Mouse (Mus musculus): Measurements from ENCODE around the gene Sult2b1.

Sult2b1 gene

DNA sequence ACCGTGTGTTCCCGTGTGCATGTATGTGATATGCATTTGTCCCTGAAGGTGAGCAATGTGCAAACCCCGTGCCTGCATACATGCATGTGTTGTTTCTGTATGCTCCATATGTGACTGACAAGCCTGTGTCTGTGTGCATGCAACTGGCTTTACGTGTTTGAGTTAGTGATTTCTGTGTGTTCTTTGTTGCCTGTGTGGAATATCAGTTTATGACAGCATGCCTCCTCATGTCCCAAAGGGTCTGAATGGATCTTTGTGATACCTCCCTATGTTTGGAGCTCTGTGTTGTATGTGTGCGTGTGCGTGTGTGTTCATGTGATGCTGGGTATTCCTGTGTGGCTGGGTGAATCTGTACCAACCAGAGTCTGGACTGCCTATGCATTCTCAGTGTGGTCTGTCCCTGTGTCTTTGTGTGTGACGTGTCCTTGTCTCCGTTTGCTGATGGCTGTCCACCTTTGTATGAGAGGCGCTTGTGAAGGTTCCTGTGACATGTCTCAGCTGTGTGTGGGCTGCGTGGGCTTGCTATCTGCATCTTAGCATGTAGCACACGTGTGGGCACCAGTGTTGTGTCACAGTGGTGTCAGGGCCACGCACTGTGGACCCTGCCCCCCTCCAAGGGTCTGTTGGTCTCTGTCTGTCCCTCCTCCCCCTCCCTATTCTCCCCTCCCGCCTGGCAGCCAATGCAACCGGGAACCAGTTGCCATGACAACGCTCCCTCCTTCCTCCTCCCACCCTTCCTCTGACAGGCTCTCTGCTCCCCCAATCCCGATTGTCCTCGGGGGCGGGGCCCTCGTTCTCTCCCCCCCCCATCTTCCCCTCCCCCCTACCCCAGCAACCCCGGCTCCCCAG is at the start of gene Sult2b1:
TSS of gene Sult2b1 (minus strand) at position 146 of the 849 bp plus-strand sequence.
- CTCF ChIA-PET, result interaction anchor here in 2 of 4 experiments (0.6 to 4.0 kb wide), 3 partner anchors 16 to 37 kb away, joined by 5 to 46 read pairs (median 9); no protein-coding TSS in a partner anchor
- POLR2A ChIA-PET, result interaction anchor here in 3 of 4 experiments (0.6 to 1.8 kb wide), 11 partner anchors 11 to 67 kb away, joined by 3 to 12 read pairs (median 4); partner anchors contain the start of genes Cyth2 (in 1 of the 3) and Sphk2 (in 1 of the 3)

DNA sequence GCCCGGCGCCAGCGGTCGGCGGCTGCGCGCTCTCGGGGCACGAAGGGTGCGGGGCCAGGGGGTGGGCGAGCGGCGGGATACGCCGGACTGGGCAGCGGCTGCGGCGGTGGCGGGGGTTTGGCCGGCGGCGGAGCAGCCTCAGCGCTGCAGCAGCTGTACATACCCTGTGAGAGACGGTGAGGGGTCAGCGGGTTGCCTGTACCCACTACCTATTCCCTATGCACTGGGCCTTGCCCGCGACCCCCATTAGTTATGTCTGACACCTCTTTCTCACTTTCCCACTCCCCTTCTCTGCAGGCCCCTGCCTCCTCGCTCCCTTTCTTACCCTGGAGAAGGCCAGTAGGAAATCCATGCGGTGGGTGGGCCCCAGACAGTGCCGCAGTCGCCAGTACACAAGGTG is 49.5 kb upstream of the Sult2b1 start:
- CTCF ChIA-PET, result interaction anchor here in 1 of 4 experiments (0.5 to 0.6 kb wide), 2 partner anchors 94 to 229 kb away, joined by 3 to 4 read pairs; no protein-coding TSS in a partner anchor
- POLR2A ChIA-PET, result no interaction called here

DNA sequence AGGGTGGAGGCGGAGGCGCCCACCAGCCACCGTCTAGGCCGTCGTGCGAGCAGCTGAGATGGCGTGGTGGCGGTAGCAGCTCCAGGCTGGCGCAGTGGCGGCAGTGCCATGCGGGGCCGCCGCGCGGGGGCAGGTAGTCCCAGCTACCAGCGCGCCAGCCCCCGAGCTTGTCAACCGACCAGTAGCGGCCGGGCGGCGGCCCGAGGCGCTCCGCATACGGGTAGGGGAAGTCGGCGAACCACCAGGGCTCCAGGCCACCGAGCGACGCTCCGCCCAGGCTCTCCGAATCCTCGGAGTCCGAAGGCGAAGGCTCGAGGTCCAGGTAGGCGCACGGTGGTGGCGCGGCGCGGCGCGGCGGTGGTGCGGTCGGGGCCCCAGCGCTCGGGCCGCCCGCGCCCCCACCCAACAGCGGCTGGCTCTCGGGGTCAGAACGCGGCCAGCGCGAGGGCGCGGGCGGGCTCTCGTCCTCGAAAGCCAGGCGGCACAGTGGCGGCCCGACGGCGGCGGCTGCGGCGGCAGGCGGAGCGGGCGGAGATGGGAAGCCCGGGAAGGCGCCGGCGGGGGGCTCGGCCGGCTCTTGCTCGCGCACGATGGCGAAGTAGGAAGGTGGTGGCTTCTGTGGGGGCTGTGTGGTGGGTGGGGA is 48.8 kb upstream of the Sult2b1 start:
- CTCF ChIA-PET, result interaction anchor here in 1 of 4 experiments (1.4 kb wide), 1 partner anchor 32 kb away, joined by 7 read pairs; no protein-coding TSS in a partner anchor
- POLR2A ChIA-PET, result interaction anchor here (0.7 to 1.3 kb wide), 6 partner anchors 10 to 116 kb away, joined by 3 to 5 read pairs (median 3); partner anchors contain the start of genes Cyth2 (in 2 of the 4), Kdelr1 (in 2 of the 4) and Sphk2 (in 1 of the 4)

DNA sequence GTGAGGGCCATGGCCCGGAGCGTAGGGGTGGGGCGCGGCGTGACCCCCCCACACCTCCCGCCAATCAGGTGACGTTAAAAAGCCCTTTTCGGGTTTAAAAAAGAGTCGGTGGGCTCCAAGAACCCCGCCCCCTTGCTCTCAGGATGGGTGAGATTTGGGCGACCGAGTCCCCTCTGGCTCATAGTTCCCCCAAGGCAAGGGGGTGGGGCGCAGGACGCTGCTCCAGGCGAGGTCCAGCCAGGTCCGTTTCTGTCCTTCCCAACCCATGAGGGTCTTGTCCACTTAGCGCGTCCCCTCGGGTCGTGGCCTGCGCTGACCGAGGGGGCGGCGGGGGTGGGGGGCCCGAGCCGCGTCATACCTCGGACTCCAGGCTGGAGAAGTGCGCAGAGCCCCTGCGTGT is 48.0 kb upstream of the Sult2b1 start:
- CTCF ChIA-PET, result interaction anchor here in 1 of 4 experiments (1.4 kb wide), 1 partner anchor 31 kb away, joined by 7 read pairs; no protein-coding TSS in a partner anchor
- POLR2A ChIA-PET, result interaction anchor here (0.9 to 1.3 kb wide), 5 partner anchors 10 to 115 kb away, joined by 3 to 5 read pairs (median 3); partner anchors contain the start of genes Cyth2 (in 2 of the 4), Kdelr1 (in 1 of the 4) and Sphk2 (in 1 of the 4)

DNA sequence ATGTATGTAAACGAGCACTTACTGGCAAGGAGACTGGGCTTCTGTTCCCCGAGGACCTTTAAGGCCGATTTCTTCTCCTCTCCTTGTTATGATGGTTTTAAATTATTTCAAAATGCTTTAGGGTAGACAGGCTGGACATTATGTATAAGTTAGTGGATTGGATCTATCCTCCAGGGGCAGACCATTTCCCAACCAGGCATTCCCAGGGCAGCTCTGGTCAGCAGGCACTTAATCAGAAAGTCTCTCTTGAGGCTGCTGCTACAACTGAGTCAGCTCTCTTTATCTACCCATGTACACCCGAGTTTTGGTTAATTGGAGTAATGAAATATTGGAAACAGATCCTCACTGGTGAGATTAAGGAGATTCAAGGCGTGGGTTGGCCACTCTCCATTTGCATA is 46.7 kb upstream of the Sult2b1 start:
- ChIA-PET CTCF (no interaction called here), POLR2A (interaction anchor here in 1 of 4 experiments (2.1 to 2.7 kb wide), 5 partner anchors 11 to 113 kb away, joined by 7 to 26 read pairs (median 9); partner anchors contain the start of genes Kdelr1 and Sphk2)

DNA sequence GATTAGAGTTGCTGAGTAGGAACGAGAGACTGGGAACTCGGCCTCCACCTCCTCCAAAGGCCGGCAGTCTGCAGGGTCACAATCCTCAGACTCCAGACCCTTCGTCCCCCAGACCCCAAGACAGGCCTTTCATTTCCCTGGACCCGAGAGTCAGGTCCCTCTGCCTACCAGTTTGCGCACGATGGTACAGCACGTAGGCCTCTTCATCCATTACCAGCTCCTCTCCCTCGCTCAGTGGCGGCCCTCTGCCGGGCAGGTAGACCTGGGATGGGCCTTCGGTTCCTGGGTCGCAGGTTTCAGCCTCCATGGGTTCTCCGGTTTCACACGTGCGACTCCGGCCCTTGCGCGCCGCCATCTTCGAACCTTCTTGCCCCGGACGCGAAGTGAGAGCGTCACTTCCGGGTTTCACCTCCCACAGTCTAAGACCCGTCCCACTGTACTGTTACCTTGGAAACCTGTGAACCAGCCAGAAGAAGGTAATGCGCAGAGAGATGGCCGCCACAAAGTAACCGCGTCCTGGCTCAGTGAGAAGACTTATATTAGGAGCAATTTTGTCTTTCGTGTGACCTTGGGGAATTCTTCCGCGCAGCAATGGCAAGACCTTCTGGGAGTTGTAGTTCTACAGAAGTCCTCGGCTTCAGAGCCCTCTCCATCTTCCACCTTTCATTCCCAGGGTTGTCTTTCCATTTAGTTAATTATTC is 46.1 kb upstream of the Sult2b1 start, which contains the start of gene Grwd1:
TSS of gene Grwd1 (minus strand) at position 518 of the 701 bp plus-strand sequence.
- CTCF ChIA-PET, result no interaction called here
- POLR2A ChIA-PET, result interaction anchor here in 2 of 4 experiments (0.7 to 2.7 kb wide), 13 partner anchors 10 to 113 kb away, joined by 3 to 26 read pairs (median 7); partner anchors contain the start of genes Cyth2 (in 2 of the 2), Kdelr1 (in 1 of the 2), Sphk2 (in 1 of the 2) and Syngr4 (in 1 of the 2)

DNA sequence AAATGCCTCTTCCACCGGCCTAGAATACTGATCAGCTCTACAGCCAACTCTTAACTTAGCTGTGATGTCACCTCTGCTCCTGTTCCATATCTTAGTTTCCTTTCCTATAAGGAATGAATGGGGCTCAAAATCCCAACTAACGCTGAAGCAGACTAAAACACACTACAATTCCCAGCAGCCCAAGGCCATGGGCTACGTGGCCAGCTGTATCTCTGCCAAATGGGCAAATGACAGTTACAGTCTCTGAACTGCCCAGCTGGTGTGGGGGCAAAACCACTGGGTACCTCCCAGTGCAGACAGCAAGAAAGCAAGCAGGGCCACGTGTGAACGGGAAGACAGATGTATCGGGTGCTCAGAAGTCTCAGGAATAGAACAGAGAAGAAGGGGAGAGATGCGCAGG is 42.2 kb upstream of the Sult2b1 start:
- CTCF ChIA-PET, result interaction anchor here in 1 of 4 experiments (0.8 kb wide), 1 partner anchor 25 kb away, joined by 5 read pairs; no protein-coding TSS in a partner anchor
- POLR2A ChIA-PET, result interaction anchor here in 3 of 4 experiments (0.8 to 4.2 kb wide), 8 partner anchors 11 to 107 kb away, joined by 3 to 33 read pairs (median 3); partner anchors contain the start of gene Cyth2 (in 2 of the 3)

DNA sequence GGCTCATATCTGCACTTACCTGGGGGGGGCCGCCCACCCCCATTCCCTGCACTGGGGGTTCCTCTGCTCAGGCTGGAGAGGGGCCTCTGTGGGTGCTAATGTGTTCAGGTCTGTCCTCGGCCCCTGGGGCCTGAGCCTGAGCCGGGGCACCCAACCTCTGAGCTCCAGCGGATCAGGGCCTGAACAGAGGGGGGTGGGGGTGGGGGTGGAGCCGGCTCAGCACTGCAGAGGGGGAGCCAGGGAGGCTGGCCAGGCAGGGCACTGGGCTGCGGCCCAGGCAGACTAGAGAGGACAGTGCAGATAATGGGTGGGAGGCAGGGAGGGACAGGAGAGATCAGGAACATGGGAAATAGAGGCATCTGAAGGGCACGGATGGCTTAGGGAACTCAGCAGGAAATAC is 40.1 kb upstream of the Sult2b1 start, which contains the start of gene Kcnj14:
TSS of gene Kcnj14 (minus strand) at position 185 of the 400 bp plus-strand sequence.
- ChIA-PET CTCF (interaction anchor here in 2 of 4 experiments (1.2 to 1.6 kb wide), 2 partner anchors 23 kb away, joined by 3 to 5 read pairs; no protein-coding TSS in a partner anchor), POLR2A (interaction anchor here in 3 of 4 experiments (0.6 to 4.3 kb wide), 5 partner anchors 9 to 24 kb away, joined by 3 to 33 read pairs (median 7); partner anchors contain the start of gene Cyth2 (in 3 of the 3))

DNA sequence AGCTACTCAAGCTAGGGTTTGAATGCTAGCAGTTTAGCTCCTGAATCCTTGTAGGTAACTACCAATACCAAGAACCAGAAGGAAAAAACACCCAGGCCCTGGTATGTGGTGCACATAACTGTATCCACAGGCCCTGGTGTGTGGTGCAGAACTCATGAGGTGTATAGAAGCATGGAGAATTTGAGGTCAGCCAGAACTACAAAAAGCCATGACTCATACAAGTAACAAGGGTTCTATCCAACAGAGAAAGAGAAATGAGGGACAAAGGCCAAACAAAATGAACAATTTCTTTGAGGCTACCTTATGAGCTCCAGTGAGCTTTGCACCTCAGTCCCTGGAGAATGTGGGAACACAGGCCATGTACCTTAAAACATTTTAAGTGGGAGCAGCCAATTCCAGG is 36.4 kb upstream of the Sult2b1 start:
- ChIA-PET POLR2A (interaction anchor here in 2 of 4 experiments (1.1 to 4.3 kb wide), 4 partner anchors 9 to 52 kb away, joined by 3 to 26 read pairs (median 8); partner anchors contain the start of genes Grwd1 (in 1 of the 2) and Kdelr1 (in 1 of the 2)), CTCF (interaction anchor here in 1 of 4 experiments (1.1 kb wide), 1 partner anchor 19 kb away, joined by 3 read pairs; no protein-coding TSS in a partner anchor)

DNA sequence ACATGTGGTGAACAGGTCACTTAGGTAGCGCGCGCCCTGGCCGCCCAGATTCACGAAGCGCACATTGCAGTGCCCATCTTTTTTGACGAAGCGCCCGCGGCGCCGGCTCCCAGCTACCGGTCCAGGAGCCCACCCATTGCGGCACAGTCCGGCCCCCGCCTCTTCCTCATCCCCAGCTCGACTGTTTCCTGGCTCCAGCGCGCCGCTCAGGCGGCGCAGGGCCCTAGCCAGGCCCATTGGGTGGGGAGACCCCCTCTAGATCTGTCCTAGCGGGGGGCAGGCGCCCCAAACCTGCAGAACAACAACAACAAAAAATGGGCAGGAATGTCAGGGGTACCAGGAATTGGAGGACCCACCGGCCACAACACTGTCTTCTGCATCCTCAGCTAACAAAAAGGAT is 35.4 kb upstream of the Sult2b1 start:
- ChIA-PET POLR2A (interaction anchor here in 3 of 4 experiments (0.6 to 4.3 kb wide), 6 partner anchors 8 to 190 kb away, joined by 3 to 26 read pairs (median 4); partner anchors contain the start of gene Grwd1 (in 1 of the 3)), CTCF (interaction anchor here in 2 of 4 experiments (0.6 to 1.2 kb wide), 4 partner anchors 19 to 80 kb away, joined by 3 to 5 read pairs (median 4); no protein-coding TSS in a partner anchor)

DNA sequence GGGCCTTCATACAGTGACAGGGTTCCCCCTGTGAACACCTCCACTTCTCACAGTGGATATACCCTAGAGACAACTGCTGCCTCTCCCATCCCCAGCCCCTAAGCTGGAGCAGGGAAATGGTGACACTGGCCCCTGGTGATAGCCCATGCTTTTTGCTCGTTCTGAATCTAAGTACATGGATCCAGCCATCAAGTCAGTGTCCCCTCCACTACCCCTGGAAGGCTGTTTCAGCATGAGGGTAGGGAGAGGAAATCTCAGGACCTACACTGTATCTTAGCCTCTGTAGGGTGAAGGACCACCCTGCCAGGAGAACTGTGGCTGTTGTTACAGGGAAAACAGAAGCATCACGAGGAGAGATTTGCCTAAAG is 31.5 kb upstream of the Sult2b1 start:
- ChIA-PET POLR2A (interaction anchor here in 1 of 4 experiments (1.6 to 5.6 kb wide), 3 partner anchors 9 to 98 kb away, joined by 4 to 47 read pairs (median 33); partner anchors contain the start of genes Kcnj14 and Sphk2), CTCF (interaction anchor here in 1 of 4 experiments (3.2 kb wide), 1 partner anchor 15 kb away, joined by 68 read pairs; no protein-coding TSS in a partner anchor)

DNA sequence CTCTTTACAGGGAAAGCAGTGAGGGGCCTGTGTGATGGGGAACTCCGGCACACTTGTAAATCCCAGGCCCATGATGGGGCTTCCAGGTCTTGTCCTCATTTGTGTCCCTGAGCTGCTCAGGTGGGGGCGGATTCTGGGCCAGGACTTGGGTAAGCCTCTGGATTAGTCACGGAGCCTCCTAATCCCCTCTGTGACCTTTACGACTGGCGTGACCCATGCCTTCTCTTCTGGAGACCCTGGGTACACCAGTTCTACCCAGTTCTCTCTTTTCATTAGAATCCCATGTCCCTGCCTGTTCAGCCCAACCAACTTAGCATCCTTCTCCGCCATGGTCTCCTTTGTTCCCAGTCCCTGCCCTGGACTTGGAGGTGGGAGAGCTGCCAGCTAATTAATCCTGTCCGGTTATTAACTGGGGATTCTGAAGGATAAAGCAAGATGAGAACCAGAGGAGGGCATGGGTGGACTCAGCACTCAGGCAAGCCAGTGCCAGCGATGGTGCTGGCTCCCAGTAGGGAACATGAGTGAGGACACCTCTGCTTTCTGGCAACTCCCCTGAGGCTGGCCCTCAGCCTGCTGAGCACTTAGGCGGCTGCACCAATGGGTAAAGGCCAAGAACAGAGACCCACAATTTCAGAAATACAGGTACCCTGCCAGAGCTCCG is 31.0 kb upstream of the Sult2b1 start:
- POLR2A ChIA-PET, result interaction anchor here (1.0 to 5.6 kb wide), 15 partner anchors 9 to 132 kb away, joined by 3 to 61 read pairs (median 7); partner anchors contain the start of genes Kcnj14 (in 2 of the 4), Fam83e (in 1 of the 4), Ntn5 (in 1 of the 4) and Sphk2 (in 1 of the 4)
- CTCF ChIA-PET, result interaction anchor here in 3 of 4 experiments (1.1 to 3.2 kb wide), 7 partner anchors 14 to 109 kb away, joined by 3 to 68 read pairs (median 9); partner anchors contain the start of gene Fam83e (in 1 of the 3)

DNA sequence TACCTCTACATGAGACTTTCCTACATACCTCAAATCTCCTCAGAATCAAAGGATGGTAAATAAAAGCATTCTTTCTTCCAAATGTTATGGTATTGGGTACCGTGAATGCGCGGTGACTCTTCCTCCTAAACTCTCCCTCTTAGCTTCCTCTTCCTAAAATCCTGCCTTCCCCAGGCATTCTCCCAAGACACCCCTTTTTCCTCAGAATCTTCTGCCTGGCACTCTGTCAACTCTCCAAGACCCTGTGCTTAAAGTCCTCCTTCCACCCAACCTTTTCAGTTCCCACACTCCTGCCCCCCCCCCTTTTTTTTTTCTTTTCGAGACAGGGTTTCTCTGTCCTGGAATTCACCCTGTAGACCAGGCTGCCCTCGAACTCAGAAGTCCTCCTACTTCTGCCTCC is 30.4 kb upstream of the Sult2b1 start:
- ChIA-PET POLR2A (interaction anchor here (0.6 to 5.6 kb wide), 94 partner anchors 7 to 1070 kb away, joined by 3 to 61 read pairs (median 4); partner anchors contain the start of genes Sphk2 (in 4 of the 4), Kdelr1 (in 3 of the 4), Tmem143 (in 3 of the 4) and Fam83e (in 2 of the 4)), CTCF (interaction anchor here in 3 of 4 experiments (0.7 to 3.2 kb wide), 19 partner anchors 13 to 188 kb away, joined by 3 to 68 read pairs (median 6); partner anchors contain the start of genes Fam83e (in 1 of the 3), Kdelr1 (in 1 of the 3), Lmtk3 (in 1 of the 3) and Ntn5 (in 1 of the 3))

DNA sequence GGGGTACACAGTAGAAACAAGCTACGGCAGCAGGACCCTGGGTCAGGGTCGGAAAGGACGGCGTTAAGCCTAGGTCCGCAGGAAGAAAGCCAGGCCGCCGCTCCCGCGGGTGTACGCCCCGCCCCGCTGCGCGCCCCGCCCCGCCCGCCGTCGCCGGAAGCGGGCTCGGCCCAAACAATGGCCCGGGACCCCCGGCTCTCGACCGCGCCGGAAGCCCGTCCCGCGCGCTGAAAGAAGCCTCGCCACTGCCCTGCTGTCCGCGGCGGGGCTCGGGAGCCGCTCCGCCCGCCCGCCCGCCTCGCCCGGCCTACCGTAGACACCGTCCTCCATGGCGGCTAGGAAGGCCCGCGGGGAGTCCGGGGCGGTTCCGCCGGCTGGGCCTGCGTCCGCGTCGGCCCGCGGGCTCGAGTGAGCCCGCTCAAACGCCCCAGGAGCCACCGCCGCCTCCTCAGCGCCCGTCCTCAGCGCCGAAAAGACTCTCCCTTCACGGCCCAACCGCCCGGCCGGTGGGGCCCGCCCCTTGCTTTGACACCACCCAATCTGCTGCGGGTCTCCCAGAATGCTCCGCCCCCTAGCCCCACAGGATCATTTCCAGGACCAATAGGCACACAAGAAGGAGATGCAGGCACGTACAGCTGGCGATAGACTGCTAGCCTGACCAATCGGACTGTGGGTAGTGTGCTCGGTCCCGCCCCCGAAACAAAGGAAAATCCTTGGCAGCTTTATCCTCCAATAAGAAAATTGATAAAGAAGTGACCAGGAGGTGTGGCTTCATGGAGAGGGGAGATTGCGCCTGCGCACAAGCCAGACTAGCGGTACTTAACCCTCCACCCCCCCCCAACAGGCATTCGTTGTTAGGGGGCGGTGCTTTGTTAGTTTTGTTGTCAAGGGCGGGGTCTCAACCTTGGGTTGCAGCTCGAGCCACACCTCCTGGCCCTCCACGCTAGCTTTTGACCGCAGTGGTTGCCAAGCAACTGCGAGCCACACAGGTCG is 29.6 kb upstream of the Sult2b1 start, which contains the start of gene Cyth2:
TSS of gene Cyth2 (minus strand) at position 795 of the 993 bp plus-strand sequence.
- ChIA-PET POLR2A (interaction anchor here (0.5 to 5.6 kb wide), 105 partner anchors 8 to 1090 kb away, joined by 3 to 61 read pairs (median 4); partner anchors contain the start of genes Sphk2 (in 4 of the 4), Kdelr1 (in 3 of the 4), Tmem143 (in 3 of the 4) and Fam83e (in 2 of the 4)), CTCF (interaction anchor here (0.5 to 3.2 kb wide), 22 partner anchors 12 to 982 kb away, joined by 3 to 68 read pairs (median 5); partner anchors contain the start of genes Fam83e (in 1 of the 4), Gtf2h1 (in 1 of the 4), Hps5 (in 1 of the 4) and Kdelr1 (in 1 of the 4))

Data from embryonic stem cell, embryonic (primary cell).